Mouse (Mus musculus) gastrocnemius, postnatal 4 days (tissue): ENCODE measurements at regions not wholly inside any gene's neighbourhood (a gene's known extent, or its start where the extent isn't known, plus 50 kb on each side); places are given as distances from the start of the nearest gene placed in this dataset.

Source experiments
- DNase-seq, 2 experiments: peaks; one replicate each; pipeline ENCODE4 v3.0.0; 2021 to 2022; ENCODE audit warnings: low spot score in 2 of 2, mixed read lengths in 2 of 2

- no peak for DNase-seq
Measured at GRCm38 (mm10) chr2:8296001-8296400, 786.6 kb upstream of the Celf2 start.

- no peak for DNase-seq
Measured at GRCm38 (mm10) chr2:8291357-8291756, 782.0 kb upstream of the Celf2 start.

- no peak for DNase-seq
Measured at GRCm38 (mm10) chr2:8287403-8287802, 778.0 kb upstream of the Celf2 start.

GRCm38 (mm10) chr2:8276127-8276773 lies 766.9 kb upstream of the Celf2 start:
- DNase-seq = no peak
